Mouse (Mus musculus) embryonic facial prominence, embryonic 10.5 days (tissue): ENCODE data around the gene Hand2. TPM values are rescaled to one million over a fixed set of nuclear protein-coding genes. Genes with fewer than 3 reads are reported as not detected.

ENCODE experiments used
- DNase-seq: peaks from one replicate; pipeline ENCODE4 v3.0.0-alpha.2; 2017; ENCODE audit warnings: low spot score
- H3K27ac ChIP-seq: fragments of 300-500 bp; sonication (generic); replicated peaks from 2 replicates; pipeline ENCODE4 v1.5.1; 2016; ENCODE audit warnings: mild to moderate bottlenecking
- H3K27me3 ChIP-seq: fragments of 300-500 bp; sonication (generic); replicated peaks from 2 replicates; pipeline ENCODE4 v1.6.1; 2016; ENCODE audit warnings: low read depth, mild to moderate bottlenecking; ENCODE audit not compliant: poor library complexity, severe bottlenecking
- H3K36me3 ChIP-seq: fragments of 300-500 bp; sonication (generic); replicated peaks from 2 replicates; pipeline ENCODE4 v1.6.1; 2016; ENCODE audit warnings: mild to moderate bottlenecking, moderate library complexity
- H3K4me1 ChIP-seq: fragments of 300-500 bp; sonication (generic); 2 replicates; pipeline ENCODE4 v1.6.1; 2016
- H3K4me3 ChIP-seq: fragments of 300-500 bp; sonication (generic); 2 replicates; pipeline ENCODE4 v1.5.1; 2016; ENCODE audit warnings: mild to moderate bottlenecking, moderate library complexity
- H3K9me3 ChIP-seq: fragments of 300-500 bp; sonication (generic); 2 replicates; pipeline ENCODE4 v1.6.1; 2016; ENCODE audit warnings: mild to moderate bottlenecking
- WGBS: fragments of 180-500 bp; shearing (Covaris S2); methylation state at CpG from one replicate; pipeline ENCODE4 v1.1.7; 2016; 5-methylcytosine and 5-hydroxymethylcytosine counted together
- polyA plus RNA-seq: library from polyadenylated mRNA; unstranded; fragments of >200 nt; fragmentation: Nextera tagmentation; extraction: Ambion mirVana; gene quantifications from 2 replicates; pipeline ENCODE4 v1.2.1, GENCODE M21; 2016

Gene Hand2
- polyA plus RNA-seq, 1 experiment from 2014 or later: 3.9 TPM

DNA sequence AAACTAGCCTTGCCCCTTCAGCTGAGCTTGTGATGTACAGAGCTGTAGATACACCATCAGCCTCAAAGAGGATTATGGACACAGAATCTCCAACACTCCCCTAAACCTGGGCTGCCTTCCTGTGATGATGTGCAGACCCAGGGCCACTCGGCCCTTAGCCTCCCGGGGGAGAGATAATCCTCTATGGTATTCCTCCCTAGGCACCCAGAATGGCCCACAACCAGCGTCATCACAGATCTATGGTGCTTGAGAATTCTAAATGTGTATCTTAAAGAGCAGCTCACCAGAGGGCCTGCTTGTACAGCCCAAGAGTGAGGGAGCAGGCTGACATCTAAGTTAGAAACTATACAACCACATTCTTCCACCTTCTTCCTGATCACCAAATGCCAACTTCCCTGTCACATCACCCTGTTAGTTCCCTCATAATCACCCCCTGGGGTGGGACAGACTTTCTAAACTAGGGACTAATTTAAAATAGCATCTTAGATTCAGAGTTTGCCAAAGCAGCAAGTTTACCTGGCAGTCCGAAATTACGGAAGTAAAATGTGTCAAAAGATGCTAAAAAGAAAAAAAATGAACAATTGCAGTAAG is 2.8 kb upstream of the Hand2 start:
- Histone ChIP-seq H3K36me3 (no peaks in the 10 kb centered on the region), H3K4me1 (peaks cover 20% of the 10 kb centered on the region), H3K27ac (peak overlapping the region; percentile 11; the same call in 1 of the 2 replicates), H3K9me3 (no peaks in the 10 kb centered on the region), H3K4me3 (peak overlapping the region; percentile 63), H3K27me3 (peaks cover 100% of the 10 kb centered on the region)
- peak; percentile 31 for DNase-seq
- 2% methylated on average over 5 of the region's 5 CpGs for WGBS

DNA sequence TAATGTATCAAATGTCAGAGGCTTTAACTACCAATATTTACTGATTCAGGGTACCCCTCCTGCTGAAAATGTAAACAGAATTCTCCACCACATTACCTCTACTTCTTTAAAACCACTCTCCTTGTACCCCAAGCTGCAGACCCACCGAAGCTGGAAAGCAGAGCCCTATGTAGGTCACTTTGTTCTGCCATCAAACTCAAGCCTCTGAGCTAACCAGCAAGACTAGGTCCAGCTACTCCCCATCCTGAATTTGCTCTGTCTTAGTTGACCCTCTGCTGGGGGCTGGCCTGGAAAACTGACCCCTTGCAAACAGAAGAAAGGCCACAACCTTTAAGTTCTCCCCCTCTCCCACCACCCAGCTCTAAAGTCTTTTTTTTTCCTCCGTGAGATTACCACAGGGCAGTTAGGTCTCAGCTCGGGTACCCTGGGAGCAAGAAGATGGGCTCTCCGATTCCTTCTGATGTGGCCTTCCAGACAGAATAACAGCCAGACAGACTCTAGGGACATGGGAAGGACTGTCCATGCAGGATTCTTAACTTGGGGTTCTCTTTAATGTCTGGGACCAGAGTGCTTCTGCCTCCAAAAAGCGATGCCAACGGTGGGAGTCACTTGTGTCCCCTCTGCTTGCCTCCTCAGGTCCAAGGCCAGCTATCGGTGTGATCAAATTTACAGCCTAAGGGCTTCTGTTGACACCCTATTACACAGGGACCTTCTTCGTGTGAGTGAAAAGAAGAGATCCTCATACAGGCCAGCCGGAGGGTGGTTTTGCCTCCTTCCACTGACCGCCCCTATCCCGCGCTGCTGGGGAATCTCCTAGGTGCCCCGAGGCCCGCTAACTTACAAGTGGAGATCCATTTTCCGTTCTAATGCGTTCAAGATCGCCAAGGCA is 1.4 kb upstream of the Hand2 start:
- peak; percentile 43 for DNase-seq
- Histone ChIP-seq H3K36me3 (no peaks in the 10 kb centered on the region), H3K9me3 (no peaks in the 10 kb centered on the region), H3K27ac (peak overlapping the region; percentile 81), H3K4me1 (peaks cover 19% of the 10 kb centered on the region), H3K4me3 (peak overlapping the region; percentile 63), H3K27me3 (peaks cover 100% of the 10 kb centered on the region)
- WGBS: under 1% methylated on average over 17 of the region's 17 CpGs

DNA sequence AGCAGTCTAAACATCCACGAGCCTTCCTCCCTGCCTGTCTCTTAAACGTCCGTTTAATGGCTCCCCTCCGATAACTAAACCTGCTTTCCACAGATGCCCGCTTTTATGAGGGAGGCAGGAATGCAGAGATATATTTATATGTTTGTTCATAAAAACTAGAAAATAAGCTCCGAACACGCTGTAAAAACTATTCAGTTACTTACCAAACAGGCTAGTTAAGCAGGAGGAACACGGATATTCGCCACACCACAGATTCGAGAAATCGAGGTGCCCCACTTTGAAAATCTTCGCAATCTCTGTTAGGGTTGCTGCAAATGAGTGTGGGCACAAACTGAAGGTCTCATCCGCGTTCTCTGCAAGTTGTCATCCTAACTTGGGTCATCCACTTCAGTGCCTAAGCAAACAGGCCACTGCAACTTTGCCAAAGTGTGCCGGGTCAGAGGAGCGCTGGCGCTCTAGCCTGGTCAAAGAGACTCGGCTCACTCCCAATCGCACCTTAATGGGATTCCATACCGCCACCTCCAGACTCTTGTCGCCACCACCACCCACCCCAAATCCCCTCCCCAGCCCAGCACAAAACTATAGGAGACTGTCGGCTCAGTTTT is 700 bp upstream of the Hand2 start:
- peaks cover 19% of the 10 kb centered on the region for H3K4me1 ChIP-seq
- peak; percentile 63 for DNase-seq
- H3K27ac ChIP-seq: peak overlapping the region; percentile 81
- H3K36me3 ChIP-seq: no peaks in the 10 kb centered on the region
- WGBS: 1% methylated on average over 22 of the region's 22 CpGs
- H3K27me3 ChIP-seq: peaks cover 100% of the 10 kb centered on the region
- H3K4me3 ChIP-seq: peak overlapping the region; percentile 63
- no peaks in the 10 kb centered on the region for H3K9me3 ChIP-seq

DNA sequence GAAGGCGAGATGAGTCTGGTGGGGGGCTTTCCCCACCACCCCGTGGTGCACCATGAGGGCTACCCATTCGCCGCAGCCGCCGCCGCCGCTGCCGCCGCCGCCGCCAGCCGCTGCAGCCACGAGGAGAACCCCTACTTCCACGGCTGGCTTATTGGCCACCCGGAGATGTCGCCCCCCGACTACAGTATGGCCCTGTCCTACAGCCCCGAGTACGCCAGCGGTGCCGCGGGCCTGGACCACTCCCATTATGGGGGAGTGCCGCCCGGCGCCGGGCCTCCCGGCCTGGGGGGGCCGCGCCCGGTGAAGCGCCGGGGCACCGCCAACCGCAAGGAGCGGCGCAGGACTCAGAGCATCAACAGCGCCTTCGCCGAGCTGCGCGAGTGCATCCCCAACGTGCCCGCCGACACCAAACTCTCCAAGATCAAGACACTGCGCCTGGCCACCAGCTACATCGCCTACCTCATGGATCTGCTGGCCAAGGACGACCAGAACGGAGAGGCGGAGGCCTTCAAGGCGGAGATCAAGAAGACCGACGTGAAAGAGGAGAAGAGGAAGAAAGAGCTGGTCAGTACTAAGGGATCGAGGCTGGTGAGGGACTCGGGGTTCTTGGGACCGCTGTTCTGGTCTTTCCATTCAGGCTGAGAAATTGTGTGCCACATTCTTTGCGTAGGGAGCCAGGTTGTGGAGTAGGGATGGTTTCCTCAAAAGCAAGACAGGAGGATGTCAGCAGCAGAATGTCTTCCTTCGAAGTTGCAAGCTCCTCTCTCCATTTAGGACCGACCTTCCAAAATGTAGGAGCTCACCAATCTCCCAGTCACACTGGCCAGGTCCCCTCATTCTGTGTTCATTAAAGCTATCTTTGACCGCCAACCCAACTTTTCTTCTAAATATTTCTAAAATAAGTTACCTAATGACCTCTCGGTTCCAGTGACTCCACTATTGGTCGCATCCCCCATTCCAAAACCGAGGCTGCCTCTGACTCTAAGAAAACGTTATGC is 1.4 kb downstream of the Hand2 start:
- Histone ChIP-seq H3K9me3 (no peaks in the 10 kb centered on the region), H3K27me3 (peaks cover 100% of the 10 kb centered on the region), H3K36me3 (no peaks in the 10 kb centered on the region), H3K27ac (peak overlapping the region; percentile 89), H3K4me1 (peaks cover 25% of the 10 kb centered on the region), H3K4me3 (peak overlapping the region; percentile 63)
- WGBS: under 1% methylated on average over 64 of the region's 64 CpGs
- peak; percentile 67 for DNase-seq

DNA sequence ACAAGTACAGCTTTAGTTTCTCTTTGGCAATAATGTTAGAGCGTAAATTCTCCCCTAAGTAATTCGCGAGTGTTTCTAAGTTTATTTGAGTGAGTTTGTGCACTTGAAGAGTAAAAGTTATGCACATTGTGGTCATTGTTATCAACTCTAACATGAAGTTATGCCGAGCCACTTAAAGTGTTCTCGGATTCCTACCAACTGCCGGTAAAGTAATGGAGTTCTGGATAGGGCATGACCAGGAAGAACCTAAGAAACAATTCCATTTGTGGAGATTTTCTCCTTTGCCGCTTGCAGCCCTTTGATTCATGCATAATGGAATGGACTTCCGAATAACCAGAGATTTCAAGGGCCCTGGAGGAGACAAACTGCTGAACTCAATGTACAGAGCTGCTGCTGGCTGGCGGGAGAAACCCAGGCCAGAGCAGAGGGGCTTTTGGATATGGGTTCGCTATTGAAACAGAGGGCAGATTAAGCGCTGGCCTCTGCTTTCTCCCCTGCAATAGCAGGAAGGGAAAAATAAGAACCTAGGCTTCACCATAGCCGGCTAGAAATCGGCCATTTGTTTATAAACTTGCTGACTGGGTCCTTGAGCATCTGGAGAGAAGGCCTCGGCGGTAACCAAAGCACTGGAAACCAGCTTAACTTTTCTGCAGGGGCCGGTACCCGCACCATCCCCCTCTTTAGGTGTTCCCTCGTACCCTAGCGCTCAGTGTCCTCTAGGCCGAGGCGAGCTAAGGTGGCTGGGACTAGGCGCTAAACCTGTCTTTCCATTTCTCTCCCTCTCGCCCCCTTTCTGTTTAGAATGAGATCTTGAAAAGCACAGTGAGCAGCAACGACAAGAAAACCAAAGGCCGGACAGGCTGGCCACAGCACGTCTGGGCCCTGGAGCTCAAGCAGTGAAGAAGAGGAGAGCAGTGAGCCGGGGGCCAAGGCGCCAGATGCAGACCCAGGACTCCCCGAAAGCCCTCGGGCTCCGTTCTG is 2.5 kb downstream of the Hand2 start:
- H3K27me3 ChIP-seq: peaks cover 100% of the 10 kb centered on the region
- H3K36me3 ChIP-seq: no peaks in the 10 kb centered on the region
- peak overlapping the region; percentile 63 for H3K4me3 ChIP-seq
- DNase-seq: peak; percentile 63
- WGBS: under 1% methylated on average over 31 of the region's 31 CpGs
- H3K4me1 ChIP-seq: peaks cover 36% of the 10 kb centered on the region
- H3K27ac ChIP-seq: peak overlapping the region; percentile 89
- H3K9me3 ChIP-seq: no peaks in the 10 kb centered on the region

DNA sequence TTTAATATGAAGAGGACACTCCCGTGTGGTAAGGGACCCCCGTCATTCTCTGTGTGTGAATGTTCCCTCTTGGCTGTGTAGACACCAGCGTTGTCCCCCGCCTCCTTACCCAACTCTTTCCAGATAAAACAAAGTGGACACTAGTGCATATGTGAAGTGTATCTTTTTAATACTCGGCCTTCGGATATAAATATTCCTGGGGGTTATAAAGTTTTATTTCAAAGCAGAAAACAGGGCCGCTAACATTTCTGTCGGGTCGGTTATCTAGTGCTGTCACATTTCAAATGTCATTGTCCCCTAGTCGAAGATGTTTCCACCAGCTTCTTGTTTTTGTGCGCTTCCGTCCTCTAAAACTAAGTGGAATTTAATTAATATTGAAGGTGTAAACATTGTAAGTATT is 3.3 kb downstream of the Hand2 start:
- no peaks in the 10 kb centered on the region for H3K36me3 ChIP-seq
- peak overlapping the region; percentile 63 for H3K4me3 ChIP-seq
- H3K27me3 ChIP-seq: peaks cover 100% of the 10 kb centered on the region
- no peaks in the 10 kb centered on the region for H3K9me3 ChIP-seq
- H3K27ac ChIP-seq: peak overlapping the region; percentile 89
- H3K4me1 ChIP-seq: peaks cover 44% of the 10 kb centered on the region
- no peak for DNase-seq
- WGBS: 2% methylated on average over 12 of the region's 12 CpGs

DNA sequence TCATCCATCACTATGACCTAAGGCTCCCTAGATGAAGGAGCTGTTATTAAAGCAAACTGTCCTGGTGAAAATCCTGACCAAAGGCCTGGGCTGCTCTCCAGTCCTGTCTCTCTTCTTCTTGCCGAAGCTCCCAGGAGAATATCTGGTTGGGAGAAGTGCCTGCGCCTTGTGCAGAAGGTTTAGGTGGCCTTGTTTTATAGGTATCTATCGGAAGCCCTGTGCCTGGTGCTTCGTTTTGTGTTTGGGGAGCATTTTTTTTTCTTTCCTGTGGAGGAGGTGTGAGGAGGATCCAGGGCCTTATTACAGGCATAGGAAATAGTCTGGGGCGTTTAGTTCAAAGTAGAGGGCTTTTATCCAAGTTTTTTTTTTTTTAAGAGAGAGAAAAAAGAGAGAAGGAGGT is 3.9 kb downstream of the Hand2 start:
- peaks cover 100% of the 10 kb centered on the region for H3K27me3 ChIP-seq
- 2% methylated on average over 5 of the region's 5 CpGs for WGBS
- peak; percentile 32 for DNase-seq
- peak overlapping the region; percentile 63 for H3K4me3 ChIP-seq
- H3K9me3 ChIP-seq: no peaks in the 10 kb centered on the region
- peak overlapping the region; percentile 60 for H3K27ac ChIP-seq
- H3K36me3 ChIP-seq: no peaks in the 10 kb centered on the region
- H3K4me1 ChIP-seq: peaks cover 47% of the 10 kb centered on the region

DNA sequence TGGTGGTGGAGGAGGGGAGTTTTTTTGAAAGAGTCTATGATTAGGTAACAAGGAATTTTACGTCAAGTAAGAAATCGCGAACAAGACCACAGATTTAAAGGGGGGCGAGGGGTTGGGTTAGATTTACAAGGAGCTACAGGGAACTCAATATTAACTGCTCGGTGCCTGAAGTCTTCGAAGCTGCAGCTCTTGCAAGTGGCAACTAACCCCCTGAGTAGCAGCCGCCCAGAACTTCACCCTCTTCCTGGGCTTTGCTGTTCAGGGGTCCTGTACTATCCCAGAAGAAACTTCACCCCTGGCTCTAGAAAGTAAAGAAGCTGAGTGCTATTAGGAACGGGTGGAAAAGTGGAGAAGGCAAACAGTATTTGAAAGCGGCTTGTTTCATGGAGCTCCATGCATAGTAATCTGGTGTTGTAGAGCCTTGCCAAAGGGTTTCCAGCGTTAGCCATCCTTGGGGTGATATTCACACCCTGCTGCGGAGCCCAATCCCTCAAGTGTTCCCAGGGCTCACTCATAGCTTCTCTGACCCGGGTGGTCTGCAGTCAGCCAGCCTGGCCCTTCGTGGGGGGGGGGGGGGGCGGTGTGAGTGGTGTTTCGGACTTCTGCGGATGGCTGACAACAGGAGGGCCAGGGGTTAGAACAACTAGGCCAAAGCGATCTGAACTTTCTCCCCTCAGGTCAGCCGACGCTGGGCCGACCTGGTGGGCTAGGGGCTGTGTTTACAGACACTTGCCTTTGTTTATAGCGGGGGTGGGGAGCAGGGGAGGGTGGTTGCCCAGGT is 4.5 kb downstream of the Hand2 start:
- peak; percentile 61 for DNase-seq
- H3K36me3 ChIP-seq: no peaks in the 10 kb centered on the region
- H3K9me3 ChIP-seq: no peaks in the 10 kb centered on the region
- WGBS: under 1% methylated on average over 21 of the region's 21 CpGs
- H3K27me3 ChIP-seq: peaks cover 100% of the 10 kb centered on the region
- peak overlapping the region; percentile 60 for H3K27ac ChIP-seq
- H3K4me3 ChIP-seq: peak overlapping the region; percentile 63
- H3K4me1 ChIP-seq: peaks cover 47% of the 10 kb centered on the region

DNA sequence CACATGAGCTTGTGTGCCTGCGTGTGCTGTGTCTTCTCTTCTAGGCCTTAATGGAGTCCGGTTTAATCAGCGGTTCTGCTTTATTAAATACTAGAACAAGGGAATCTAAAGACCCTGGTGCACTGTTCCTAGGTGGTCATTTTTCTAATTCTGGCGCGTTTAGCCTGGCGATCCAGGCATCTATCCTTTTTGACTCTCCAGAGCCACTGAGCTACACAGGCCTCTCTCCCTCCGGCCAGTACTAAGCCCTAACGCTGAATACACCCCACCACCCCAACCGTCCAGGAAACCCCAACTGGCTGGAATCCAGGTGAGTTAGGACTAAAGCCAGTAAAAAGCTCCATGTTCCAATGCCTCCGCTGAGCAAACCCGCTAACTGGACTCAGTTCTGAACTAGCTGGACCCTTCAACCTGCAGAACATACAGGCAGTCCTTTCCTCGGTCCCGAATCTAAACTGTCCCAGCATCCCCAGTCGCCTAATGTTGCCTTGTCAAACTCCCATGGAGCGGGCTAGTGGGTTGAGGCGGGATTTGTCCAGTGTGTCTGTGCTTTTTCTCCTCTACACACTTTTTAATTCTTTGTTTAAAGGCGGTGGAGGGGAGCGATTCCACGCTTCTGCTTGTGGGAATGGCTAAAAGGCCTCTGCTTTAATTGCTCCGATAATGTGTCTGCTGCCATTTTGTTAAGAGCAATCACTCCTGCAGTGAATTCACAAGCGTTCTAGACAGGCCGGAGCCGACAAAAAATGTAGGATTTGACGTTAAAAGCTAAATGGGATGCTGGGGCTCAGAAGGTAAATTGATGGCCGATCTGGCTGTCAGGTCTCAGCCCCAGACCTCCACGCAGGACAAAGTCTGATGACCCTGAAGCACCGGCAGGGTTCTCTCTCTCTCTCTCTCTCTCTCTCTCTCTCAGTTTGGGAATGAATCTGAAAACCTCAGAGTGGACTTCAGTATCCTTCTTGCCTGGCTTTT is 5.6 kb downstream of the Hand2 start:
- Histone ChIP-seq H3K36me3 (no peaks in the 10 kb centered on the region), H3K4me3 (peak overlapping the region; percentile 63), H3K4me1 (peaks cover 40% of the 10 kb centered on the region), H3K27ac (peak overlapping the region; percentile 60), H3K9me3 (no peaks in the 10 kb centered on the region), H3K27me3 (peaks cover 100% of the 10 kb centered on the region)
- 2% methylated on average over 27 of the region's 27 CpGs for WGBS
- DNase-seq: peak; percentile 49
